ENCODE assay signal across 8 mouse cellular contexts in genomic region chr3:88424605-88425329, GRCm38 (mm10). TPM values are rescaled to one million over a fixed set of nuclear protein-coding genes. Genes with fewer than 3 reads are reported as not detected.
DNase-seq lines count a peak whose midpoint lies in the region; ATAC-seq and TF ChIP-seq lines count a peak whose summit lies in the region.

Gene Slc25a44 (minus strand): TSS chr3:88425139.

- peak within 1 kb of the TSS; percentile 73 to 88 for H3K4me3 ChIP-seq in MEL (ENCODE audit: control insufficient read depth in 1 of 2, insufficient read depth in 1 of 2, low read depth in 2 of 2, low read length in 2 of 2)
- peak within 1 kb of the TSS; percentile 90 for H3K4me3 ChIP-seq in cerebellum, adult 2 months (replicated peaks; ENCODE audit: insufficient read depth, low read depth, low read length)
- H3K4me3 ChIP-seq in forebrain, postnatal 0 days (ENCODE audit: low read depth, low read length), result peak within 1 kb of the TSS; percentile 67
- H3K4me3 ChIP-seq in lung, embryonic 15.5 days, result peak within 1 kb of the TSS; percentile 87

- no peak for TF ChIP-seq RAD21 in MEL (IDR thresholded peaks at IDR 0.05; ENCODE audit: low read depth, low read length)

- peak within 1 kb of the TSS; percentile 37 for H3K27ac ChIP-seq in MEL (ENCODE audit: control insufficient read depth, low read depth, low read length)
- H3K27ac ChIP-seq in cerebellum, adult 2 months (ENCODE audit: insufficient read depth, low read length), result peak within 1 kb of the TSS; percentile 63
- H3K27ac ChIP-seq in forebrain, postnatal 0 days (ENCODE audit: low read depth, low read length), result peak within 1 kb of the TSS; percentile 84
- no peak within 1 kb of the TSS for H3K27ac ChIP-seq in lung, embryonic 15.5 days

- peak within 1 kb of the TSS; percentile 75 for H3K4me2 ChIP-seq in forebrain, postnatal 0 days (ENCODE audit: low read depth)
- peak within 1 kb of the TSS; percentile 87 for H3K4me2 ChIP-seq in lung, embryonic 15.5 days

- H3K9ac ChIP-seq in MEL (ENCODE audit: control insufficient read depth, low read depth, low read length, poor library complexity, severe bottlenecking), result peak within 1 kb of the TSS; percentile 74
- H3K9ac ChIP-seq in forebrain, postnatal 0 days, result peak within 1 kb of the TSS; percentile 59
- peak within 1 kb of the TSS; percentile 57 for H3K9ac ChIP-seq in lung, embryonic 15.5 days

- no peak for TF ChIP-seq EP300 in MEL (IDR thresholded peaks at IDR 0.05; ENCODE audit: low read depth in 1 of 2, low read length in 2 of 2)

- TF ChIP-seq POLR2A in MEL (IDR thresholded peaks at IDR 0.05; ENCODE audit: control insufficient read depth in 1 of 2, insufficient read depth in 1 of 2, low read depth in 1 of 2, low read length in 2 of 2, poor library complexity in 1 of 2), result peak; percentile 80 to 97
- TF ChIP-seq POLR2A in cerebellum, adult 2 months (IDR thresholded peaks at IDR 0.05; ENCODE audit: borderline replicate concordance, insufficient read depth, low read length), result peak; percentile 98

- peak; percentile 98 for ATAC-seq in forebrain, postnatal 0 days
- peak; percentile 98 for ATAC-seq in lung, embryonic 15.5 days (ENCODE audit: borderline replicate concordance, extremely low read depth, low FRiP score, low TSS enrichment)

- H3K79me2 ChIP-seq in MEL (ENCODE audit: control insufficient read depth, insufficient read depth, low read length, poor library complexity), result peaks cover 23% of the 10 kb centered on the region

- H3K4me1 ChIP-seq in MEL (ENCODE audit: control insufficient read depth in 1 of 2, insufficient read depth in 2 of 2, low read length in 2 of 2), result peaks cover 15 to 35% of the 10 kb centered on the region in 2 experiments
- H3K4me1 ChIP-seq in cerebellum, adult 2 months (ENCODE audit: control insufficient read depth, insufficient read depth, low read length), result peaks cover 24% of the 10 kb centered on the region
- H3K4me1 ChIP-seq in forebrain, postnatal 0 days (ENCODE audit: insufficient read depth), result peaks cover 15% of the 10 kb centered on the region
- peaks cover 19% of the 10 kb centered on the region for H3K4me1 ChIP-seq in lung, embryonic 15.5 days

- no peak for TF ChIP-seq CTCF in MEL (IDR thresholded peaks at IDR 0.05 in 2 of 3, conservative IDR thresholded peaks at IDR 0.05 in 1 of 3; ENCODE audit: control insufficient read depth in 1 of 3, insufficient read depth in 1 of 3, low read depth in 2 of 3, low read length in 3 of 3, poor library complexity in 1 of 3, severe bottlenecking in 1 of 3)
- TF ChIP-seq CTCF in cerebellum, adult 2 months (IDR thresholded peaks at IDR 0.05; ENCODE audit: borderline replicate concordance, insufficient read depth, low read depth, low read length), result no peak
- TF ChIP-seq CTCF in forebrain, postnatal 0 days (IDR thresholded peaks at IDR 0.05; ENCODE audit: low read depth), result no peak

- peak; percentile 100 for DNase-seq in MEL (ENCODE audit: low read depth, low spot score)
- peak; percentile 95 to 98 for DNase-seq in cerebellum, adult 2 months
- DNase-seq in forebrain, postnatal 0 days, result peak; percentile 97
- peak; percentile 96 for DNase-seq in heart, postnatal 4 days
- DNase-seq in layer of hippocampus, adult 8-10 months (ENCODE audit: low spot score in 2 of 2), result peak; percentile 94 to 96
- DNase-seq in ovary, adult 18-20 months (ENCODE audit: low spot score), result peak; percentile 92
- peak; percentile 97 for DNase-seq in thymus, postnatal 0 days (ENCODE audit: low spot score)

- under 1% methylated on average over 35 of the region's 35 CpGs for WGBS in cerebellum, adult 2 months
- WGBS in forebrain, postnatal 0 days, result under 1% methylated on average over 35 of the region's 35 CpGs
- 1% methylated on average over 35 of the region's 35 CpGs for WGBS in lung, embryonic 15.5 days

- no peaks in the 10 kb centered on the region for H3K9me3 ChIP-seq in MEL (replicated peaks; ENCODE audit: insufficient read depth, low read length)
- H3K9me3 ChIP-seq in forebrain, postnatal 0 days (ENCODE audit: low read length), result no peaks in the 10 kb centered on the region
- H3K9me3 ChIP-seq in lung, embryonic 15.5 days, result no peaks in the 10 kb centered on the region

- no peaks in the 10 kb centered on the region for H3K27me3 ChIP-seq in MEL (ENCODE audit: control insufficient read depth in 1 of 2, insufficient read depth in 2 of 2, low read length in 2 of 2)
- no peaks in the 10 kb centered on the region for H3K27me3 ChIP-seq in cerebellum, adult 2 months (ENCODE audit: control insufficient read depth, insufficient read depth, low read length)
- H3K27me3 ChIP-seq in forebrain, postnatal 0 days (ENCODE audit: insufficient read depth, low read length), result no peaks in the 10 kb centered on the region
- no peaks in the 10 kb centered on the region for H3K27me3 ChIP-seq in lung, embryonic 15.5 days

- H3K36me3 ChIP-seq in MEL (ENCODE audit: control insufficient read depth in 1 of 2, insufficient read depth in 2 of 2, low read length in 2 of 2), result peaks cover 0 to 25% of the 10 kb centered on the region in 2 experiments; a peak in 2 of 4 replicates
- H3K36me3 ChIP-seq in forebrain, postnatal 0 days (ENCODE audit: insufficient read depth), result peaks cover 16% of the 10 kb centered on the region
- H3K36me3 ChIP-seq in lung, embryonic 15.5 days, result peaks cover 12% of the 10 kb centered on the region

TF ChIP-seq in MEL, 35 proteins besides CTCF, POLR2A, EP300 and RAD21:
- TF ChIP-seq USF2 (IDR thresholded peaks at IDR 0.05; ENCODE audit: borderline replicate concordance in 1 of 2, insufficient read depth in 1 of 2, low read depth in 1 of 2, low read length in 2 of 2) (peak; percentile 78 to 92), E2F4 (IDR thresholded peaks at IDR 0.05; ENCODE audit: borderline replicate concordance, low read depth, low read length) (0 out of 2 replicates have a peak, but pooled peaks have one; percentile 33), UBTF (IDR thresholded peaks at IDR 0.05; ENCODE audit: borderline replicate concordance, insufficient read depth, low read depth, low read length) (no peak), NELFE (IDR thresholded peaks at IDR 0.05; ENCODE audit: low read depth, low read length) (peak; percentile 88), TBP (IDR thresholded peaks at IDR 0.05; ENCODE audit: low read depth, low read length) (peak; percentile 85), CHD2 (IDR thresholded peaks at IDR 0.05; ENCODE audit: low read length) (no peak; the same call in 1 of the 2 replicates), NRF1 (IDR thresholded peaks at IDR 0.05; ENCODE audit: insufficient read depth, low read depth, low read length, poor library complexity, severe bottlenecking) (no peak), USF1 (IDR thresholded peaks at IDR 0.05; ENCODE audit: low read depth, low read length) (peak; percentile 95), MYB (IDR thresholded peaks at IDR 0.05; ENCODE audit: low read depth, low read length) (no peak), MAX (IDR thresholded peaks at IDR 0.05; ENCODE audit: low read length) (peak; percentile 98), ELF1 (IDR thresholded peaks at IDR 0.05; ENCODE audit: low read depth, low read length) (peak; percentile 82), SMC3 (IDR thresholded peaks at IDR 0.05; ENCODE audit: low read depth, low read length) (no peak), CHD1 (IDR thresholded peaks at IDR 0.05; ENCODE audit: low read depth, low read length) (no peak), KAT2A (conservative IDR thresholded peaks at IDR 0.05; ENCODE audit: low read depth, low read length) (peak; percentile 81), POLR2AphosphoS2 (IDR thresholded peaks at IDR 0.05; ENCODE audit: low read length) (peak; percentile 77; the same call in 1 of the 2 replicates), GATA1 (IDR thresholded peaks at IDR 0.05; ENCODE audit: low read depth, low read length) (peak; percentile 15; the same call in 1 of the 2 replicates), TCF12 (IDR thresholded peaks at IDR 0.05; ENCODE audit: low read depth, low read length) (peak; percentile 51; the same call in 1 of the 2 replicates), ZNF384 (IDR thresholded peaks at IDR 0.05; ENCODE audit: low read depth, low read length) (no peak), HCFC1 (IDR thresholded peaks at IDR 0.05; ENCODE audit: low read depth, low read length) (peak; percentile 97), MYC (IDR thresholded peaks at IDR 0.05; ENCODE audit: low read depth, low read length) (peak; percentile 96), RCOR1 (IDR thresholded peaks at IDR 0.05; ENCODE audit: low read depth, low read length) (no peak), ETS1 (IDR thresholded peaks at IDR 0.05; ENCODE audit: low read depth, low read length) (peak; percentile 26; the same call in 1 of the 2 replicates), MXI1 (IDR thresholded peaks at IDR 0.05; ENCODE audit: low read depth, low read length) (peak; percentile 99), MAFK (IDR thresholded peaks at IDR 0.05; ENCODE audit: borderline replicate concordance, low read depth, low read length) (no peak), SIN3A (IDR thresholded peaks at IDR 0.05; ENCODE audit: low read length) (peak; percentile 96), BHLHE40 (IDR thresholded peaks at IDR 0.05; ENCODE audit: borderline replicate concordance, low read depth, low read length) (0 out of 2 replicates have a peak, but pooled peaks have one; percentile 11)
TF ChIP-seq in MEL: peak in this region for 17.

RNA-seq across cellular contexts. Expression of gene Slc25a44, which starts in this region (rescaled TPM):
- total RNA-seq in MEL (2012; rRNA removed), result 26.2 and 30.5 TPM in 2 replicates
- polyA plus RNA-seq in MEL (2012; ENCODE audit: insufficient read depth in 1 of 2, insufficient read length in 2 of 2, low read depth in 1 of 2, low replicate concordance in 2 of 2, missing spikeins in 1 of 2), result 10 to 100 TPM in 1 of 2 experiments, not detected in 1; 34.6 TPM
- polyA plus RNA-seq in cerebellum, adult 2 months (2012; rRNA removed), result 57.6 and 61.2 TPM in 2 replicates
- total RNA-seq in forebrain, postnatal 0 days (2014; rRNA removed), result 51.4 and 63.3 TPM in 2 replicates
- 35.6 and 36.9 TPM in 2 replicates for polyA plus RNA-seq in forebrain, postnatal 0 days (2015; fragmentation: Nextera tagmentation; extraction: Ambion mirVana)
- 10 to 100 TPM; 13.9 to 14.6 TPM for total RNA-seq in heart, postnatal 4 days (2021)
- total RNA-seq in layer of hippocampus, adult 8-10 months (2022), result 10 to 100 TPM; 66.0 to 72.8 (median 68.6) TPM
- polyA plus RNA-seq in lung, embryonic 15.5 days (2015; fragmentation: Nextera tagmentation; extraction: Ambion mirVana), result 13.9 and 14.8 TPM in 2 replicates
- polyA plus RNA-seq in thymus, postnatal 0 days (2015; fragmentation: Nextera tagmentation; extraction: Ambion mirVana), result 9.6 and 12.3 TPM in 2 replicates
